In the genomic region with DNA sequence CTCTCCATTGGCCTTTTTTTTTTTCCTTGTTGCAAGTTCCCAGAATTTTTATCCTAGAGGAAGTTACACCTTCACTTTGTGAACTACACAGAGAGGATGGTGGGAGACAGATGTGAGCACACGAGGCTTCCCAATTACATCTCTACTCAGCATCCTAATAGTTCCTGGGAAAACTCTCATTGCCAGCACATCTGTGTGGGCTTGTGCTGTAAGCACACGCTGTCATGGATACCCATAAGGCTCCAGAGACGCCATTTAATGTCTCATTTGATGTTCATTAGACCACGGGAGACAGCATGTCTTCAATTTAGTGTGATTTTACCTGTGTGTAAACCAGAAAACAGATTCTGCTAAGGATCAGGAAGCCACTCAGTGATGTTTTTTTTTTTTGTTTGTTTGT, we compare ENCODE assay signal across 24 mouse cellular contexts.
"Had no signal": no experiment of that assay in that cellular context is flagged by ENCODE, and none has a peak within 500 bp of the region (broad histone marks: within the 10 kb centered on the region; RNA-seq: fewer than 3 reads in every experiment).

No protein-coding gene starts in this region.

- H3K4me1 ChIP-seq: heart, embryonic 13.5 days; heart, embryonic 15.5 days; hindbrain, embryonic 12.5 days; hindbrain, embryonic 15.5 days; kidney, embryonic 15.5 days; limb, embryonic 13.5 days; limb, embryonic 15.5 days had no signal

- H3K27ac ChIP-seq: heart, adult 2 months; heart, embryonic 13.5 days; heart, embryonic 15.5 days; hindbrain, embryonic 12.5 days; hindbrain, embryonic 15.5 days; kidney, embryonic 15.5 days; kidney, postnatal 0 days; limb, embryonic 13.5 days; limb, embryonic 15.5 days had no signal

- H3K4me2 ChIP-seq: heart, embryonic 11.5 days; heart, embryonic 13.5 days; heart, embryonic 15.5 days; hindbrain, embryonic 12.5 days; hindbrain, embryonic 15.5 days; kidney, embryonic 15.5 days; limb, embryonic 13.5 days; limb, embryonic 15.5 days had no signal

- H3K9me3 ChIP-seq: heart, embryonic 13.5 days; heart, embryonic 15.5 days; hindbrain, embryonic 12.5 days; hindbrain, embryonic 15.5 days; kidney, embryonic 15.5 days; limb, embryonic 13.5 days; limb, embryonic 15.5 days had no signal

- H3K4me3 ChIP-seq: heart, adult 2 months; heart, embryonic 13.5 days; heart, embryonic 15.5 days; hindbrain, embryonic 12.5 days; hindbrain, embryonic 15.5 days; kidney, embryonic 15.5 days; limb, embryonic 13.5 days; limb, embryonic 15.5 days had no signal

- ATAC-seq: forebrain, postnatal 0 days; intestine, embryonic 16.5 days had no signal

- H3K36me3 ChIP-seq: heart, embryonic 13.5 days; heart, embryonic 15.5 days; hindbrain, embryonic 12.5 days; hindbrain, embryonic 15.5 days; kidney, embryonic 15.5 days; limb, embryonic 13.5 days; limb, embryonic 15.5 days had no signal

- H3K27me3 ChIP-seq: heart, embryonic 13.5 days; heart, embryonic 15.5 days; hindbrain, embryonic 15.5 days; kidney, embryonic 15.5 days; limb, embryonic 13.5 days; limb, embryonic 15.5 days had no signal

- DNase-seq: forebrain, postnatal 0 days; gastrocnemius, postnatal 14 days; gastrocnemius, postnatal 36 days; heart, adult 2 months; heart, postnatal 14 days; heart, postnatal 36 days; kidney, adult 11 months; kidney, adult 2 months; kidney, adult 9 months; kidney, postnatal 14 days; kidney, postnatal 36 days; layer of hippocampus, adult 9-11 months; layer of hippocampus, postnatal 36 days; left cerebral cortex, postnatal 4 days had no signal

- H3K9ac ChIP-seq: forebrain, postnatal 0 days; heart, embryonic 13.5 days; heart, embryonic 15.5 days; hindbrain, embryonic 12.5 days; hindbrain, embryonic 15.5 days; kidney, embryonic 15.5 days; limb, embryonic 13.5 days; limb, embryonic 15.5 days had no signal
